Mouse (Mus musculus) thymus, postnatal 25 days (tissue): ENCODE results near the gene Cngb1.

Experiments
- DNase-seq: peaks from one replicate; pipeline ENCODE4 v3.0.0; 2022

The Cngb1 gene

GRCm38 (mm10) chr8:95306431-95306830 is at the start of gene Cngb1:
TSS of gene Cngb1 (minus strand) at chr8:95306585.
- no peak for DNase-seq

- DNase-seq = no peak
These were observed 48.2 kb upstream of the Cngb1 start for GRCm38 (mm10) chr8:95354606-95355005.

GRCm38 (mm10) chr8:95352871-95353866 is 46.8 kb upstream of the Cngb1 start:
- DNase-seq = no peak

- peak; percentile 31 for DNase-seq
These were observed 45.9 kb upstream of the Cngb1 start, which contains the start of gene Mmp15 for GRCm38 (mm10) chr8:95352151-95352870. TSS of gene Mmp15 (plus strand) at chr8:95352268.

GRCm38 (mm10) chr8:95351461-95351860 is 45.1 kb upstream of the Cngb1 start:
- no peak for DNase-seq

GRCm38 (mm10) chr8:95348811-95349630 is 42.6 kb upstream of the Cngb1 start:
- DNase-seq = peak; percentile 33

GRCm38 (mm10) chr8:95348356-95348755 is 42.0 kb upstream of the Cngb1 start:
- no peak for DNase-seq

GRCm38 (mm10) chr8:95346643-95347545 is 40.5 kb upstream of the Cngb1 start:
- DNase-seq = peak; percentile 74

- DNase-seq = no peak
These were observed 38.3 kb upstream of the Cngb1 start for GRCm38 (mm10) chr8:95344668-95345067.

- DNase-seq = no peak
These were observed 35.3 kb upstream of the Cngb1 start for GRCm38 (mm10) chr8:95341721-95342120.

- DNase-seq = no peak
These were observed 30.0 kb upstream of the Cngb1 start for GRCm38 (mm10) chr8:95336363-95336762.

- DNase-seq = no peak
These were observed 29.3 kb upstream of the Cngb1 start for GRCm38 (mm10) chr8:95335706-95336105.

- DNase-seq = no peak
These were observed 26.2 kb upstream of the Cngb1 start for GRCm38 (mm10) chr8:95332437-95333199.

- peak; percentile 96 for DNase-seq
These were observed 25.5 kb upstream of the Cngb1 start, which contains the start of the genes Zfp319 and Usb1 for GRCm38 (mm10) chr8:95331720-95332436. TSS of gene Zfp319 (minus strand) at chr8:95331950. TSS of gene Usb1 (plus strand) at chr8:95332284.

- no peak for DNase-seq
These were observed 24.9 kb upstream of the Cngb1 start for GRCm38 (mm10) chr8:95331156-95331719.

- no peak for DNase-seq
These were observed 24.0 kb upstream of the Cngb1 start for GRCm38 (mm10) chr8:95330367-95330766.

- no peak for DNase-seq
These were observed 21.6 kb upstream of the Cngb1 start for GRCm38 (mm10) chr8:95327866-95328465.

GRCm38 (mm10) chr8:95326822-95327221 is 20.4 kb upstream of the Cngb1 start:
- no peak for DNase-seq

- no peak for DNase-seq
These were observed 18.3 kb upstream of the Cngb1 start for GRCm38 (mm10) chr8:95324646-95325045.
